Mouse (Mus musculus): ENCODE results near the gene Tril. TPM values are rescaled to one million over a fixed set of nuclear protein-coding genes. Genes with fewer than 3 reads are reported as not detected.

Tril gene
- 36.5 and 41.6 TPM in 2 replicates for polyA plus RNA-seq (2016; fragmentation: Nextera tagmentation; extraction: Ambion mirVana)

DNA sequence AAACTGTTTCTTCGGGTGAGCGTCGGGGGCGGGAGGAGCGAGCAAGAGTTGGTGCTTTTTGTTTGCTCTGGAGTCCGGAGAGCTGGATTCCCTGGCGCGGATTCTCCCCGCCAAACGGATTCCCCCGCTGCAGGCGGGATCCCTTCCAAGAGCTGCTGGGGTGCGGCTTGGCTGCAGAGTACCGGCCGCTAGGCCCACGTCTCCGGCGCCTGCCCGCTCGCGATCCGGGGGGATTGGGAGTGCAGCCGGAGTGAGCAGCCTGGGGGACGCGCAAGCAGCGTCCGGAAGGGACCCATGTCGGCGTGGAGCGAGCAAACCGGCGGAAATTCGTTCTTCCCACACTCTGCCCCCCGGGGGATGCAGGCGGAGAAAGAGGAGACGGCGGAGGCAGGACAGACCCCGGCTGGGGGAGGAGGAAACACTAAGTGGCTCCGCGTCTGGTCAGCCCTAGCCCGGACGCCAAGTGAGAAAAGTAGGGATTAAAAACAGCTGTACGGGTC is at the start of gene Tril:
Gene Tril, minus strand, starts transcription at position 345 of the 500 bp plus-strand sequence.
- WGBS, result under 1% methylated on average over 43 of the region's 43 CpGs
- peaks cover 90% of the 10 kb centered on the region for H3K27me3 ChIP-seq (ENCODE audit: poor library complexity, severe bottlenecking)

DNA sequence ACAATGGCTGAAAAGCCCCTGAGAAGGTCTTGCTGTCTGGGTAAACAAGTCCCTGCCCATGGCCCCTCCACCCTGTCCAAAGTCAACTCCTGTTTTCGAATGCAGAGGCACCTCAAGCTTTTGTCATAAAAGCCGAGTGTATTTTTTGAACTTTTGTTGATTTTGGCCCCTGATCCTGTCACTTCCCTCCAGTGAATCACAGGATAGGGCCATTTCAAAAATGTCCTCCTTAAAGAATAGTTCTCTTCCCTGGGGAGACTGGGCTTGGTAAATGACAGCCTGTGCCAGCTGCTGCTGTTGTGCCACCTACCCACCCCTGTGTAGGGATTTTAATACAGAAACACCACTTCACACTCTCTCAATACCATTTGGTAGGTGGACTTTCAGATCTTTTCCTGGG is 42.4 kb upstream of the Tril start:
- Histone ChIP-seq H3K4me1 (peaks cover 4% of the 10 kb centered on the region; the same call in 1 of the 2 replicates), H3K27ac (no peak overlapping the region), H3K36me3 (replicated peaks) (no peaks in the 10 kb centered on the region), H3K4me3 (no peak overlapping the region), H3K27me3 (ENCODE audit: poor library complexity, severe bottlenecking) (no peaks in the 10 kb centered on the region; the same call in 1 of the 2 replicates), H3K9me3 (no peaks in the 10 kb centered on the region)
- DNase-seq (ENCODE audit: extremely low spot score, low spot score), result no peak
- 78% methylated on average over 2 of the region's 2 CpGs for WGBS

More for the DNA sequence above, at the start of gene Tril:
- peak; percentile 77 for DNase-seq (ENCODE audit: extremely low spot score, low spot score)
- Histone ChIP-seq H3K36me3 (replicated peaks) (peaks cover 2% of the 10 kb centered on the region; the same call in 1 of the 2 replicates), H3K4me1 (peaks cover 54% of the 10 kb centered on the region), H3K27ac (peak within 1 kb of the TSS; percentile 93), H3K9me3 (no peaks in the 10 kb centered on the region), H3K4me3 (peak within 1 kb of the TSS; percentile 69)

DNA sequence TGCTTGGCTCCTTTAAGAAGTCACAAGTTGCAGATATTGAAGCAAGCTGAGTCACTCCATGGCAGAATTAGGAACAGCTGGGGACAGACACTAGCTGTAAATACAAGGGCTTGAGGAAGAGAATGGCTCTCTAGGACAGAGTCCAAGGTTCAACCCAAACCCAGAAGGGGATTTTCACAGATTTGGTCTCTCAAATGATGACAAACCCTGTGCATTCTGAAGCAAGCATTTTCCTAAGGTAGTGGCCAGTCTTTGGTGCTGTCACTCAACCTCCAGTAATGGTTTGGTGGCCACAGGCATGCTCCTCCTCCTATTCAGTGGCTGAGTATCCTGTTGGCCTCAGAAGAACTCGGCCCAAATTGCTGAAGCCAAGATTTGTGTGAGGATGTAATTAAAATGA is 38.5 kb upstream of the Tril start:
- H3K9me3 ChIP-seq, result no peaks in the 10 kb centered on the region
- DNase-seq (ENCODE audit: extremely low spot score, low spot score), result no peak
- no peaks in the 10 kb centered on the region; the same call in 1 of the 2 replicates for H3K27me3 ChIP-seq (ENCODE audit: poor library complexity, severe bottlenecking)
- no peaks in the 10 kb centered on the region for H3K36me3 ChIP-seq (replicated peaks)
- H3K4me1 ChIP-seq, result peaks cover 15% of the 10 kb centered on the region; the same call in 1 of the 2 replicates
- 45% methylated on average over 1 of the region's 1 CpGs for WGBS
- H3K27ac ChIP-seq, result no peak overlapping the region
- H3K4me3 ChIP-seq, result no peak overlapping the region

DNA sequence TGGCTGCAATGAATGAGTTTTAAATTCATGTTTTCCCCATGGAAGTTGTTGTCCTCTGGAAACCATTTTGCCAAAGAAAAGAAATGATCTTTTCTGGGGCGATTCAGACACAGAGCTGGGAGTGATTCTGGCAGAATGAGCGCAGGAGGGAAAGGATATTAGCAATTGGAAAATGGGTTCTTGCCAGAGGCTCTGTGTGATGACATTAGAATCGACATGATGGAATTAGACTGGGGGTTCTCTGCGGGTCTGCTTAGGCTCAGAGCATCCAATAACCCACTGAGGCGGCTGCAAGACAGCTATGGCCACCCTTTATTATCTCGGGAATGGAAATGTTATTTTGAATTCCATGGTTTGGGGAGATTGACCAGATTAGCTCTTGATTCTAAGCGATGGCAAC is 37.2 kb upstream of the Tril start:
- Histone ChIP-seq H3K36me3 (replicated peaks) (no peaks in the 10 kb centered on the region), H3K27ac (no peak overlapping the region), H3K27me3 (ENCODE audit: poor library complexity, severe bottlenecking) (no peaks in the 10 kb centered on the region; the same call in 1 of the 2 replicates), H3K4me3 (no peak overlapping the region), H3K9me3 (no peaks in the 10 kb centered on the region), H3K4me1 (peaks cover 15% of the 10 kb centered on the region; the same call in 1 of the 2 replicates)
- no peak for DNase-seq (ENCODE audit: extremely low spot score, low spot score)
- WGBS, result 83% methylated on average over 7 of the region's 7 CpGs

DNA sequence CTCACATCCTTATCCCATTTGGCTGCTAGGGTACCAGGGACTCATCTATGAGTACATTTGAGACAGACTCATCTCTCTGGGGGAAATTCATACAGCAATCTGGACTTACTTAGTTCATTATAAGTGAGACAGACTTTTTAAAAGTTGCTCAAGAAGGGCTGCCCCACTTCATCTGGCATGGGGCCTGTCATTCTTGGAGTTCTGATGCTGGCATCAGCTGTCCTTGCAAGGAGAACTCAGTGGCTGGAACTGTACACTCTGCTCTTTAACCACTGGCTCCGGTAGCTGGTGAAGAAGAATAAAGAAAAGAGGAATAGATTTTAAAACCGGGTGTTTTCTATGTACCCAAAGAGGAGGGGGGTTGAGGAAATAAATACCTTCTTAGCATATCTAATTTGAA is 36.1 kb upstream of the Tril start:
- DNase-seq (ENCODE audit: extremely low spot score, low spot score), result no peak
- Histone ChIP-seq H3K4me3 (no peak overlapping the region), H3K4me1 (peaks cover 15% of the 10 kb centered on the region; the same call in 1 of the 2 replicates), H3K27me3 (ENCODE audit: poor library complexity, severe bottlenecking) (no peaks in the 10 kb centered on the region; the same call in 1 of the 2 replicates), H3K27ac (no peak overlapping the region), H3K9me3 (no peaks in the 10 kb centered on the region), H3K36me3 (replicated peaks) (no peaks in the 10 kb centered on the region)
- 93% methylated on average over 2 of the region's 2 CpGs for WGBS

DNA sequence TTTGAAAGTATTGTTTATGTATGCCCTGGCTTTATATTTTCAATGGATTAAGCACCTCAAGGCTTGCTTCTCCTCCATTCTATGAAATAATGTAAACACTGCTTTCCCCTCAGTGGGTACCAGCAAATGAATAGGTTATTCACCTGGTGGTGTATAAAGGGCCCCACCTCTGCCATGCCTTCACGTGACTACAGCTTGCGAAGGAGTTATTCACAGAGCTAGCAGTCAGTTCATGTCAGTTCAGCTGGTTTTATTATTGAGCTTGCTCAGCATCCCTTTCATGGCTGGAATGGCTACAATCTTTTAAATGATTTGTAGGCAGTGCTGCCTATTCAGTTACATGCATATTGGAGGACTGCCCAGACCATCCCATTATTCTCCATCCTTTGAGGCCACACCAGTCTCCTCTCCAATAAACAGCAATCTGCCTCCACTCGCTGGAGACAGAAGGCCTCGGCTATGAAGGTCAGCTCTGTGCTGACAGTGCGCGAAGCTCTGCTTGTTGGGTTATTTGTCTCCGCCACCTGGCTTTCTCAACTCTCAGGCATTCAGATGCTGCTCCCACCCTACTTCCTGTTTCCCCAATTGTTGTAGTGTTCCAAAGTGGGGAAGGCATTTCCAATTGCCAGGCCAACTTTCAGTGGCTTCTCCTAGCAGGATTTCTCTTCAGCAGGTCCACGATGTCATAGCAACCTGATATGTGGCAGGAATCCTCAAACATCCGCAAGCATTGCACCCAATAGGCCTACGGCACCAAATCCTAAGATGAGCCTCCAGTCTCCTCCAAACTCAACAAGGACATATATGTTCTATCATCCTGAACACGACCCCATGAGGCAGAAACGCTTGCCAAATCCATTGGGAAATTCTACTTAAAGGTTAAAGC is 34.6 kb upstream of the Tril start:
- Histone ChIP-seq H3K4me3 (no peak overlapping the region), H3K27me3 (ENCODE audit: poor library complexity, severe bottlenecking) (no peaks in the 10 kb centered on the region; the same call in 1 of the 2 replicates), H3K27ac (no peak overlapping the region), H3K36me3 (replicated peaks) (no peaks in the 10 kb centered on the region), H3K4me1 (peaks cover 15% of the 10 kb centered on the region; the same call in 1 of the 2 replicates), H3K9me3 (no peaks in the 10 kb centered on the region)
- 92% methylated on average over 12 of the region's 12 CpGs for WGBS
- DNase-seq (ENCODE audit: extremely low spot score, low spot score), result no peak

DNA sequence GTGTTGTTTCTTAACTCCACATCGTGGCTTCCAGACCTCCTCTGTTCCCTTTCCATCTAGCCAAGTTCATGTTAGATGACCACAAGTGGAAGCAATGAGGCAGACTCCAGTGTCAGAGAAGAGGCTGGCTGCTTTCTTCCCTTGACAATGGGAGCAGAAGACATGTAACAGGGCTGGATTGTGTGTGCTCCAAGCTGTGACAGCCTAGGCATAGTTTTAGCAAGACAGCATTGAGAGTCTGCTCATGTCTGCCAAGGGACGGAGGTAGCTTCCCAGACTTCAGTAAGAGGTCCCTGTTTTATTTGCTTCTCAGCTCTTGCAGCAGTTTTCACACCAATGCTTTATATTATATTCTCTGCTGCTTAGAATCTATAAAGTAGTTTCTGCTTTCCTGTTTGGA is 33.6 kb upstream of the Tril start:
- no peak overlapping the region for H3K4me3 ChIP-seq
- no peaks in the 10 kb centered on the region; the same call in 1 of the 2 replicates for H3K27me3 ChIP-seq (ENCODE audit: poor library complexity, severe bottlenecking)
- no peaks in the 10 kb centered on the region for H3K36me3 ChIP-seq (replicated peaks)
- 94% methylated on average over 2 of the region's 2 CpGs for whole genome bisulfite sequencing
- H3K4me1 ChIP-seq, result peaks cover 15% of the 10 kb centered on the region
- H3K27ac ChIP-seq, result no peak overlapping the region
- no peak for DNase-seq (ENCODE audit: extremely low spot score, low spot score)
- H3K9me3 ChIP-seq, result no peaks in the 10 kb centered on the region

DNA sequence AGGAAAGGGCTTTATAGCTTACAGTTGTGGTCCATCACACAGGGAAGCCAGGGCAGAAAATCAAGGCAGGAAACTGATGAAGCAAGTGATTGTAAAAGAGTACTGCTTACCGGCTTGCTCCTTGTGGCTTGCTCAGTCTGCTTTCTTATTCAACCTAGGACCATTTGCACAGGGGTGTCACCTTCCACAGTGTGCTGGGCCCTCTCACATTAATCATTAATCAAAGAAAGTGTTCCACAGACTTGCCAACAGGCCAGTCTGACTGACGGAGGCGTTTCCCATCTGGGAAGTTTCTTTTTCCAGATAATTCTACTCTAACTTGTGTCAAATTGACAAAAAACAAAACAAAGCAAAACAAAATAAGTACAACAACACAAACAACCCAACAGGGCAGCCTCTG is 32.9 kb upstream of the Tril start:
- Histone ChIP-seq H3K4me1 (peaks cover 19% of the 10 kb centered on the region), H3K4me3 (no peak overlapping the region), H3K9me3 (no peaks in the 10 kb centered on the region), H3K27ac (no peak overlapping the region), H3K36me3 (replicated peaks) (no peaks in the 10 kb centered on the region), H3K27me3 (ENCODE audit: poor library complexity, severe bottlenecking) (no peaks in the 10 kb centered on the region; the same call in 1 of the 2 replicates)
- no peak for DNase-seq (ENCODE audit: extremely low spot score, low spot score)
- 93% methylated on average over 3 of the region's 3 CpGs for WGBS

DNA sequence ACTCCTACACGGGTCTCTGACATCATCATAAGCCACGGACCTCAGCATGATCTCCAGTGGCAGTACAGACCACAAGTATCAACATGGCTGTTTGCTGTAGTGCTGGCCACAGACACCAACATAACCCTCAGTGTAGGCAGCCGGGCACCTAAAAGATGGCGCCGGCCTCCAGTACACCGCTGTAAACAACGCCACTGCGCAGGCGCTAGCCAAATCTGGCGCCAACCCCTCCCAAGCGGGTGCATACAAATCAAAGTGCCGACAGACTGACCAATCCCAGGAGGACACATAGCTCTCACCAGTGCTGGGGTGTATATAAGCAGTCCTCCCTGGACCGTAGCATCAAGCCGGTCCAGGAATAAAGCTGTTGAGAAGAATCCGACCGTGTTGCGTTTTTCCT is 24.0 kb upstream of the Tril start:
- Histone ChIP-seq H3K27ac (no peak overlapping the region), H3K4me3 (no peak overlapping the region), H3K27me3 (ENCODE audit: poor library complexity, severe bottlenecking) (no peaks in the 10 kb centered on the region), H3K4me1 (peaks cover 14% of the 10 kb centered on the region), H3K9me3 (no peaks in the 10 kb centered on the region), H3K36me3 (replicated peaks) (no peaks in the 10 kb centered on the region)
- WGBS, result 95% methylated on average over 17 of the region's 17 CpGs
- DNase-seq (ENCODE audit: extremely low spot score, low spot score), result no peak

DNA sequence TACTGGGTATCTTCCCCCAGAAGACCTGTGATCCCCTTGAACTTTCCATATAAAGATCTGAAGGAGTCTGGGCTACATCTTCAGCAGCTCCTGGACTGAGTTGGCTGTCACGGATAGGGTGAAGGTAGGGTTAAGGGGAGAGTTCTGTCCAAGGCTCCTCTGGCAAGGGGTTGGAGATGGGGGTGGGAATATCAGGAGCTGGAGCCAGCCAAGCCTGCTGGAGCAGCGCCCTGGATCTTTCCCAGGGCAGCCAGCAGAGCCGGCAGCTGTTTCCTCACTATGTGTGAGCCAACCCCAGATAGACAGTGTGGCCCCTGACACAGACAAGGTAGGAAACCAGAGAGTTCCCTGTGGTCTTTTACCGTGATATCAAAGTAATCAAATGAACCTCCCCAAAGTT is 4.6 kb upstream of the Tril start:
- no peak overlapping the region for H3K27ac ChIP-seq
- 78% methylated on average over 4 of the region's 4 CpGs for WGBS
- peaks cover 46% of the 10 kb centered on the region for H3K27me3 ChIP-seq (ENCODE audit: poor library complexity, severe bottlenecking)
- no peak for DNase-seq (ENCODE audit: extremely low spot score, low spot score)
- H3K4me3 ChIP-seq, result no peak overlapping the region
- no peaks in the 10 kb centered on the region for H3K9me3 ChIP-seq
- peaks cover 22% of the 10 kb centered on the region for H3K4me1 ChIP-seq
- no peaks in the 10 kb centered on the region for H3K36me3 ChIP-seq (replicated peaks)

DNA sequence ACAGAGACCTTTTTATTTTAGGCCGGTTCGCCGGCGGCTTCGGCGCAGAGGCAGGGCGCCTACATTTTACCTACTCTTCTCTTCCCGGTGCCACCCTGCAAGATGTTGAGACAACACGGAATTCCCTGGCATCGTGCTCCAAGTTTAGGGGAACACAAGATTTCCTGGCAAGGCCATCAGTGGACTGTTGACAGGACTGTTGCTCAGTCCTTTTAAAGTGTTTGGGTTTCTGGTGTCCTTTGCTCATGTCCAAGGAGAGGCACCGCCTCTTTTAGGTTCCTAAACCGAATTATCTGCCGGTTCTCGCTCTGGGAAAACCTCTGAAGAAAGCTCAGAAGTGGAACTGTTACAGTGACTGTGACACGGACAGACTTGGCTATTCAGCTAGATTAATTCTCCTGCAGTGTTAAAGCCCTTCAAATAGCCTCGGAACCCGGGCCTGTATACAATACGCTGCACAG is 441 bp upstream of the Tril start:
- under 1% methylated on average over 18 of the region's 18 CpGs for WGBS
- H3K27me3 ChIP-seq (ENCODE audit: poor library complexity, severe bottlenecking), result peaks cover 85% of the 10 kb centered on the region
- H3K36me3 ChIP-seq (replicated peaks), result no peaks in the 10 kb centered on the region; the same call in 1 of the 2 replicates
- H3K4me3 ChIP-seq, result peak overlapping the region; percentile 69
- no peaks in the 10 kb centered on the region for H3K9me3 ChIP-seq
- H3K27ac ChIP-seq, result peak overlapping the region; percentile 93
- H3K4me1 ChIP-seq, result peaks cover 54% of the 10 kb centered on the region
- DNase-seq (ENCODE audit: extremely low spot score, low spot score), result peak; percentile 49

DNA sequence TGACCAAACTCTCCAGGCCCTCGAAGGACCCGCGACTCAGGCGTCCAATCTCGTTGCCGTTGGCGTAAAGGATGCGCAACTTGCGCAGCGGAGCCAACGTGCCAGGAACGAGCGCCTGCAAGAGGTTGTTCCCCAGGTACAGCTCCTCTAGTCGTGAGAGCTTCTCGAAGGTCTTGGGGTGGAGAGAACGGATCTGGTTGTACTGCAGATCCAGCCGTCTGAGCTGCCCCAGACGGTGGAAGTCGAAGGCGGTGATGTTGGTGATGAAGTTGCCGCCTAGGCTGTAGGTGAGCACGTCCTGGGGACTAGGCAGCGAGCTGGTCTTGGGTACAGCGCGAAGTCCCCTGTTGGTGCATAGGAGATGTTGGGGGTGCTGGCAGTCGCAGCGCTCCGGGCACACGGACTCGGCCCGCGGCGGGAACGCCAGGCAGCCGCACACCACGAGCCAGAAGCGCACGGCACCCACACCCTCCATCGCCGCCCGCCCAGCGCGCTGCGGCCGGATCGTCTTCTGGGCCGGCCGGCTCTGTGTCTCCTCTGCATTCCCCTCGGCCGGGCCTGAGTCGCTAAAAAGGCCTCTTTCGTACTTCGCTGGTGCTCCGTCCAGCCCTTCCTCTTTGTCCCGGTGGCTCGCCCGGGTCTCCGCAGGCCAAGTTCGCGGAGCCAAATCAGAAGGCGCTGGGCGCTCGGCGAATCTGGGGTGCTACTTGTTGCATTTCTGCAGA is 707 bp downstream of the Tril start:
- Histone ChIP-seq H3K27me3 (ENCODE audit: poor library complexity, severe bottlenecking) (peaks cover 88% of the 10 kb centered on the region), H3K4me1 (peaks cover 54% of the 10 kb centered on the region), H3K36me3 (replicated peaks) (peaks cover 2% of the 10 kb centered on the region; the same call in 1 of the 2 replicates), H3K9me3 (no peaks in the 10 kb centered on the region), H3K27ac (peak overlapping the region; percentile 93), H3K4me3 (peak overlapping the region; percentile 69)
- peak; percentile 67 for DNase-seq (ENCODE audit: extremely low spot score, low spot score)
- under 1% methylated on average over 64 of the region's 64 CpGs for WGBS
